Mouse (Mus musculus) CH12F3 (cell line): ENCODE measurements around the gene Cd320.
"Not testable (repeated sequence)": the region's sequence is repeated elsewhere in the genome, so short reads cannot be mapped to it uniquely, and the experiment has no call there.

ENCODE experiments used
- in situ Hi-C: fragments of 300-500 bp; cut with MboI; formaldehyde crosslinking; loops from 2 replicates; pipeline ENCODE4 v1.14.3; 2020; ENCODE audit warnings: low sequenced_read_pairs

Gene Cd320

GRCm38 (mm10) chr17:33897114-33897794 lies 54.4 kb downstream of the Cd320 start:
- in situ Hi-C loops = no loop called here

GRCm38 (mm10) chr17:33898193-33898592 lies 55.3 kb downstream of the Cd320 start:
- in situ Hi-C loops = not testable (repeated sequence)
